Comparison of ENCODE assay signal across 8 mouse cellular contexts in genomic region chr12:111648061-111648645, GRCm38 (mm10). TPM values are rescaled to one million over a fixed set of nuclear protein-coding genes. Genes with fewer than 3 reads are reported as not detected.
DNase-seq lines count a peak whose midpoint lies in the region.

No protein-coding gene starts in this region.

- no peaks in the 10 kb centered on the region for H3K27me3 ChIP-seq in heart, embryonic 10.5 days (ENCODE audit: insufficient read depth, poor library complexity, severe bottlenecking)

- H3K4me1 ChIP-seq in heart, embryonic 10.5 days: no peaks in the 10 kb centered on the region

- DNase-seq in gastrocnemius, adult 18-20 months (ENCODE audit: low spot score): peak; percentile 44
- DNase-seq in gastrocnemius, adult 8-10 months (ENCODE audit: low spot score in 2 of 2): no peak
- DNase-seq in adrenal gland, postnatal 14 days: peak; percentile 76
- peak; percentile 70 for DNase-seq in embryo, embryonic 9.5 days (ENCODE audit: extremely low spot score)
- DNase-seq in heart, embryonic 10.5 days (ENCODE audit: low spot score): peak; percentile 87
- DNase-seq in kidney, postnatal 36 days: peak; percentile 67 to 80
- DNase-seq in lung, postnatal 14 days: peak; percentile 62
- peak; percentile 62 for DNase-seq in ovary, postnatal 36 days (ENCODE audit: low spot score)

- no peak overlapping the region for H3K27ac ChIP-seq in heart, embryonic 10.5 days

- 57% methylated on average over 6 of the region's 6 CpGs for WGBS in heart, embryonic 10.5 days

- H3K36me3 ChIP-seq in heart, embryonic 10.5 days: peaks cover 90% of the 10 kb centered on the region

- no peak overlapping the region for H3K4me3 ChIP-seq in heart, embryonic 10.5 days

- H3K9me3 ChIP-seq in heart, embryonic 10.5 days: no peaks in the 10 kb centered on the region

RNA-seq across cellular contexts. Expression of gene Ckb, which starts 24.0 kb away (rescaled TPM):
- total RNA-seq in gastrocnemius, adult 18-20 months (2021): 10 to 100 TPM in 1 of 2 experiments, 1 to 10 TPM in 1; 5.9 to 12.2 TPM
- total RNA-seq in gastrocnemius, adult 8-10 months (2022): 1 to 10 TPM; 2.8 to 8.5 (median 5.7) TPM
- 62.6 and 83.5 TPM in 2 replicates for total RNA-seq in adrenal gland, postnatal 14 days (2021)
- polyA plus RNA-seq in heart, embryonic 10.5 days (2016; fragmentation: Nextera tagmentation; extraction: Ambion mirVana): 408 and 575 TPM in 2 replicates

RNA-seq across cellular contexts. Expression of gene Trmt61a, which starts 29.8 kb away (rescaled TPM):
- total RNA-seq in gastrocnemius, adult 18-20 months (2021): 1 to 10 TPM; 2.4 to 3.9 TPM
- 1 to 10 TPM; 2.1 to 2.7 (median 2.5) TPM for total RNA-seq in gastrocnemius, adult 8-10 months (2022)
- total RNA-seq in adrenal gland, postnatal 14 days (2021): 14.2 and 15.5 TPM in 2 replicates
- polyA plus RNA-seq in heart, embryonic 10.5 days (2016; fragmentation: Nextera tagmentation; extraction: Ambion mirVana): 12.7 and 18.9 TPM in 2 replicates

Comparison
In these comparisons a context has a peak if more than half of its experiments do, and no peak if none do; other contexts are left out.
1. DNase-seq: peak in gastrocnemius, adult 18-20 months (single experiment), adrenal gland, postnatal 14 days (single experiment), embryo, embryonic 9.5 days (single experiment), heart, embryonic 10.5 days (single experiment), kidney, postnatal 36 days (2 of 2), lung, postnatal 14 days (single experiment) and ovary, postnatal 36 days (single experiment); none in gastrocnemius, adult 8-10 months (0 of 2).